Mouse (Mus musculus): Measurements from ENCODE around the gene Cbfa2t2. TPM values are rescaled to one million over a fixed set of nuclear protein-coding genes. Genes with fewer than 3 reads are reported as not detected.

Gene Cbfa2t2
- total and polyA plus RNA-seq, 3 experiments = 7.8 to 17.3 (median 15.6) TPM

- H3K4me3 ChIP-seq = no peak overlapping the region
- no peak for DNase-seq
- TF ChIP-seq POLR2A (IDR thresholded peaks at IDR 0.05; ENCODE audit: insufficient read depth, low read depth, low read length) = no peak
- no peak for TF ChIP-seq EP300 (IDR thresholded peaks at IDR 0.05; ENCODE audit: insufficient read depth, low read depth, low read length)
- TF ChIP-seq CTCF (IDR thresholded peaks at IDR 0.05) = no peak
- H3K27ac ChIP-seq = no peak overlapping the region
- H3K79me2 ChIP-seq (replicated peaks; ENCODE audit: control insufficient read depth, insufficient read depth, low read length) = peaks cover 1% of the 10 kb centered on the region
- 40% methylated on average over 2 of the region's 2 CpGs for WGBS
- H3K9ac ChIP-seq (ENCODE audit: low read depth, low read length) = no peak overlapping the region
- H3K36me3 ChIP-seq (ENCODE audit: control insufficient read depth, insufficient read depth, low read length) = peaks cover 4% of the 10 kb centered on the region; the same call in 1 of the 2 replicates
- intact Hi-C loops (cut with DNase I) = no loop called here
- no peaks in the 10 kb centered on the region for H3K27me3 ChIP-seq (ENCODE audit: control insufficient read depth, insufficient read depth, low read length)
- peaks cover 8% of the 10 kb centered on the region for H3K4me1 ChIP-seq (ENCODE audit: control insufficient read depth, insufficient read depth, low read length)
Observed at GRCm38 (mm10) chr2:154459262-154459661, 23.0 kb downstream of the Cbfa2t2 start.

DNA sequence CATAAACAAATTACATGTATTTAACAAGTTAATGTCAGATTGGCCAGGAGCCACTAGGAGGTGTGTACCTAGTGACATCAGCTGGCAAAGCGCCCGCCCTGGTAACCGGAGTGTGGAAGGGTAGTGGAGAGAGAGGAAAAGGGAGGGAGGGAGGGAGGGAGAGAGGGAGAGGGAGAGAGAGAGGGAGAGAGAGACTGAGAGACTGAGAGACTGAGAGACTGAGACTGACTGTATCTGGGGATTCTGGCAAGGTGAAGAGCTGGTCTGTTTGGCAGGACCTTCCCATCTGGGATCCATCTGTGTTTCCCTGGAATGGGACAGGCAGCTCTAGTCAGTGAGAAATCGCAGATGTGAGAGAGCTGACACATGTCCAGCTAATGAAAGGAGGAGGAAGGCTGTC is 23.6 kb downstream of the Cbfa2t2 start:
- H3K79me2 ChIP-seq (replicated peaks; ENCODE audit: control insufficient read depth, insufficient read depth, low read length) = peaks cover under 1% of the 10 kb centered on the region
- no peaks in the 10 kb centered on the region for H3K27me3 ChIP-seq (ENCODE audit: control insufficient read depth, insufficient read depth, low read length)
- peak; percentile 42 to 66 for DNase-seq
- H3K9ac ChIP-seq (ENCODE audit: low read depth, low read length) = no peak overlapping the region
- H3K4me3 ChIP-seq = no peak overlapping the region
- no peak for TF ChIP-seq CTCF (IDR thresholded peaks at IDR 0.05)
- peak; percentile 91 for TF ChIP-seq EP300 (IDR thresholded peaks at IDR 0.05; ENCODE audit: insufficient read depth, low read depth, low read length)
- no peak for TF ChIP-seq POLR2A (IDR thresholded peaks at IDR 0.05; ENCODE audit: insufficient read depth, low read depth, low read length)
- peaks cover 4% of the 10 kb centered on the region; the same call in 1 of the 2 replicates for H3K36me3 ChIP-seq (ENCODE audit: control insufficient read depth, insufficient read depth, low read length)
- H3K27ac ChIP-seq = no peak overlapping the region
- H3K4me1 ChIP-seq (ENCODE audit: control insufficient read depth, insufficient read depth, low read length) = peaks cover 7% of the 10 kb centered on the region
- intact Hi-C loops (cut with DNase I) = no loop called here
- WGBS = 7% methylated on average over 4 of the region's 4 CpGs

- Histone ChIP-seq H3K9ac (ENCODE audit: low read depth, low read length) (no peak overlapping the region), H3K27me3 (ENCODE audit: control insufficient read depth, insufficient read depth, low read length) (no peaks in the 10 kb centered on the region), H3K4me3 (no peak overlapping the region), H3K4me1 (ENCODE audit: control insufficient read depth, insufficient read depth, low read length) (peaks cover 5% of the 10 kb centered on the region), H3K79me2 (replicated peaks; ENCODE audit: control insufficient read depth, insufficient read depth, low read length) (no peaks in the 10 kb centered on the region; the same call in 1 of the 2 replicates), H3K27ac (no peak overlapping the region), H3K36me3 (ENCODE audit: control insufficient read depth, insufficient read depth, low read length) (no peaks in the 10 kb centered on the region; the same call in 1 of the 2 replicates)
- intact Hi-C loops (cut with DNase I) = no loop called here
- TF ChIP-seq EP300 (IDR thresholded peaks at IDR 0.05; ENCODE audit: insufficient read depth, low read depth, low read length) (no peak), POLR2A (IDR thresholded peaks at IDR 0.05; ENCODE audit: insufficient read depth, low read depth, low read length) (no peak), CTCF (IDR thresholded peaks at IDR 0.05) (no peak)
- DNase-seq = peak; percentile 30 to 49
- 51% methylated on average over 11 of the region's 11 CpGs for WGBS
Observed at GRCm38 (mm10) chr2:154463621-154464198, 27.4 kb downstream of the Cbfa2t2 start.

GRCm38 (mm10) chr2:154465914-154466335 is 29.6 kb downstream of the Cbfa2t2 start:
- Histone ChIP-seq H3K27me3 (ENCODE audit: control insufficient read depth, insufficient read depth, low read length) (no peaks in the 10 kb centered on the region), H3K4me1 (ENCODE audit: control insufficient read depth, insufficient read depth, low read length) (peaks cover 1% of the 10 kb centered on the region), H3K79me2 (replicated peaks; ENCODE audit: control insufficient read depth, insufficient read depth, low read length) (no peaks in the 10 kb centered on the region; the same call in 1 of the 2 replicates), H3K27ac (no peak overlapping the region), H3K36me3 (ENCODE audit: control insufficient read depth, insufficient read depth, low read length) (no peaks in the 10 kb centered on the region; the same call in 1 of the 2 replicates), H3K4me3 (no peak overlapping the region), H3K9ac (ENCODE audit: low read depth, low read length) (no peak overlapping the region)
- no peak for DNase-seq
- 95% methylated on average over 1 of the region's 1 CpGs for WGBS
- intact Hi-C loops (cut with DNase I) = no loop called here
- TF ChIP-seq CTCF (IDR thresholded peaks at IDR 0.05) = no peak
- no peak for TF ChIP-seq POLR2A (IDR thresholded peaks at IDR 0.05; ENCODE audit: insufficient read depth, low read depth, low read length)
- TF ChIP-seq EP300 (IDR thresholded peaks at IDR 0.05; ENCODE audit: insufficient read depth, low read depth, low read length) = no peak

DNA sequence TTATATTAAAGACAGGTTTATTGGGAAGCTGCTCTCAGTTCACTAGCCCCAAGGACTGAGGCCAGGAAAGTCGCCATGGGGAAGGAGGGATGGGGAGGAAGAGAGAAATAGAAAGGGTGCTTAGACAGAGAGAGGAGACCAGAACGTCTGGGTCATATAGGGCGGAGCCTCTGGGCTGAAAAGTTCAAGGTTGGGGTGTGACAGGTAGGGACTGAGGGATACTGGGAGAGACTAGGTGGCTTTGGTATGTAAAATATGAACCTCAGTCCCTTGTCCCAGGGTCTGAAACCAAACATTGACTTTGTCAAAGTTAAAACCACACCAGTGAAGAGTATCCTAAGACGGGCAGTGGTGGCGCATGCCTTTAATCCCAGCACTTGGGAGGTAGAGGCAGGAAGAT is 30.9 kb downstream of the Cbfa2t2 start:
- H3K4me1 ChIP-seq (ENCODE audit: control insufficient read depth, insufficient read depth, low read length) = peaks cover 1% of the 10 kb centered on the region
- TF ChIP-seq CTCF (IDR thresholded peaks at IDR 0.05) (no peak), POLR2A (IDR thresholded peaks at IDR 0.05; ENCODE audit: insufficient read depth, low read depth, low read length) (no peak), EP300 (IDR thresholded peaks at IDR 0.05; ENCODE audit: insufficient read depth, low read depth, low read length) (no peak)
- no peaks in the 10 kb centered on the region; the same call in 1 of the 2 replicates for H3K36me3 ChIP-seq (ENCODE audit: control insufficient read depth, insufficient read depth, low read length)
- 87% methylated on average over 5 of the region's 5 CpGs for WGBS
- H3K79me2 ChIP-seq (replicated peaks; ENCODE audit: control insufficient read depth, insufficient read depth, low read length) = no peaks in the 10 kb centered on the region; the same call in 1 of the 2 replicates
- H3K4me3 ChIP-seq = no peak overlapping the region
- DNase-seq = no peak
- H3K27ac ChIP-seq = no peak overlapping the region
- no peaks in the 10 kb centered on the region for H3K27me3 ChIP-seq (ENCODE audit: control insufficient read depth, insufficient read depth, low read length)
- H3K9ac ChIP-seq (ENCODE audit: low read depth, low read length) = no peak overlapping the region
- intact Hi-C loops (cut with DNase I) = no loop called here
